Mouse (Mus musculus) left cerebral cortex, postnatal 14 days (tissue): ENCODE measurements around the gene Gna14. TPM values are rescaled to one million over a fixed set of nuclear protein-coding genes. Genes with fewer than 3 reads are reported as not detected.

Source experiments
- DNase-seq, 2 experiments: peaks; one replicate each; pipeline ENCODE4 v3.0.0; 2021 to 2022; ENCODE audit warnings: low spot score in 2 of 2, mixed read lengths in 1 of 2
- intact Hi-C: fragments of 180-260 bp; cut with DNase I; formaldehyde crosslinking; loops from one replicate; pipeline ENCODE4 v1.15.1; 2025
- total RNA-seq, 2 experiments: library from RNA; stranded (reverse); gene quantifications; 2 replicates each; pipeline ENCODE4 v1.2.3; 2021

Gna14 gene
- total RNA-seq, 2 experiments from 2014 or later, result 0.33 to 0.40 TPM

DNA sequence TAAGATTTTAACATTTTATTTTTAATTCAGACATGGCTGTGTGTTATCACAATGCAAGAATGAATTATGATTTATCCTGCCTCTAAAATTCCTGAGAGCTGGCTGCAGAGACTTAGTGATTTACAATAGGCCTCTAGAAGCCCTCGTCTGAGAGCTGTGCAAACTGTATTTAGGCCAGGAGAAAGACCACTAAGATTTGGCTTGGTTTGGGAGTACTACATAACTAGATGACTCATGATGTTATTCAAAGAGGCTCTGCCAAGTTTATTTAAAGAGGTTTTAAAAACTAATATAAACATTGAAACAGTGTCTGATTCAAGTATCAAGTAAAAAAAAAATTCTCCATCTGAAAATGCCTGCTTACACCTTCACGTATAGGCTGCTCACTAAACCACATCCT lies 123.0 kb downstream of the Gna14 start:
- DNase-seq, result no peak
- intact Hi-C loops, result no loop called here

- intact Hi-C loops, result no loop called here
- DNase-seq, result peak in 1 of 2 experiments; percentile 12
Observed at GRCm38 (mm10) chr19:16559243-16559896, 123.8 kb downstream of the Gna14 start.

DNA sequence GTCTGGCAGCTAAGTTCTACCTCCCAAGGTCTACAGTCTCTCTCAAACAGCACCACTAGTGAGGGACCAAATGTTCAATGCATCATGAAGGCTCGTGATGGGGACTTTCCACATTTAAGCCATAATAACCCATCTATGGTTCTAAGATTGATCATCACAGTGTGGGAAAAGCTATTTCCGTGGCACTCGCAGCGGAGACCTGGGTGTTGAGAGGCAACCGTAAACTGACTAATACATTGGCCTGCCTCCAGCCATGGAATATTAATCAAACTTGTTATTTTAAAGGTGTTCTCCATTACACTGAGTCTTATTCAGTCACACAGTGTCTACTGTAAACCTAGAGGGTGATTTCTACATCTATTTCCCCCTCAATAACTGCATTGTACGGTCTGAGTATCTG lies 127.1 kb downstream of the Gna14 start:
- intact Hi-C loops, result no loop called here
- no peak for DNase-seq

GRCm38 (mm10) chr19:16576790-16577189 lies 141.2 kb downstream of the Gna14 start:
- intact Hi-C loops, result no loop called here
- no peak for DNase-seq

- intact Hi-C loops, result no loop called here
- DNase-seq, result no peak
Observed at GRCm38 (mm10) chr19:16579656-16580260, 144.2 kb downstream of the Gna14 start.

DNA sequence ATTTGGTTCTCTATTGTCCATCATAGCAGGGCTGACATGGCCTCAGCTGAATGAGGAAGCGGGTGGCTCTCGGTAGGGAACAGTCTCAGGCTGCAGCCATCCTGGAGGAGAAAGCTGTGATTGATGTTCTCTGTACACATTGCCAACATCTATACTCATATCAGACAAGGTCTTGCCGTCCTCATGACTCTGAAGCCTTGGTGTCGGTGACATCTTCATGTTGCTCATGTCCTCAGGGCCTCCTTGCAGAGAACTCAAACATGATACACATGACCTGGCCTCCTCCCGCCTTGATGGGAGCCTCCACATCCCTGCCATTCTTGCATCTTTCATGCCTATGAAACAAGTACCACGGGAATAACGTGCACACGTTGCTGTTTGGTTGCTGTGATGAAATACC lies 144.9 kb downstream of the Gna14 start:
- DNase-seq, result no peak
- intact Hi-C loops, result no loop called here

GRCm38 (mm10) chr19:16584546-16584945 lies 149.0 kb downstream of the Gna14 start:
- intact Hi-C loops, result no loop called here
- no peak for DNase-seq

GRCm38 (mm10) chr19:16585379-16585778 lies 149.8 kb downstream of the Gna14 start:
- intact Hi-C loops, result no loop called here
- DNase-seq, result peak in 1 of 2 experiments; percentile 12

DNA sequence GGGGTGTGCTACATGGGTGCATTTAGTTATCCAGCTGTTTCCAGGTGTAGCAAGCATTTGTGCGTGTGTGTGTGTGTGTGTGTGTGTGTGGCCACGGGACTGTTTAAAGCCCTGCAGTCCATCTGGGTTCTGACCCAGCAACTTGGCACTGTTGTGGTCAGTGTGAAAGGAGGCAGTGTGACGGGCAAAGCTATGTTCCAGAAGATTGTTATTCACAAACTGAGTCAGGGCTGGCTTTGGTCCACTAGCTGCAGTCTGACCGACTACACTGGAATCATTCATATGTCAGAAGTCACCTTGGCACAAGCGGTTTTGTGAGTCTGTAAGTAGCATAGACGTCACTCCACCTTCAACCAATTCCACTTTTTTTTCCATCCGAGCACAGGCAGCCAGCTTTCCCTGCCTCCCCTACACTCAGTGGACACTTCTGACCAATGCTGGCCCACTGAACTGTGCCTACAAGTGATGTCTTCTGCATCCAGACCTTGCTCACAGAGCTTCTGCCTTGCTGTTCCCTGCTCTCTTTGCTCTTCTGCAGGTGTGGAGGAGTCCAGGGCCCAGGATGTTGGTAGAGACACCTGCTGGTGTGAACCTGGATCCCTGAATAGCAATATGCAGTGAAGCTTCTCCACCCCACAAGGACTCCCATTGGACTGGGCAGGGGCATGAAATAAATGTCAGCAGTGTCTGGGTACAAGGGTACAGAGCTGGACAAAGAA lies 157.9 kb downstream of the Gna14 start:
- peak in 1 of 2 experiments; percentile 8 for DNase-seq
- intact Hi-C loops, result no loop called here

DNA sequence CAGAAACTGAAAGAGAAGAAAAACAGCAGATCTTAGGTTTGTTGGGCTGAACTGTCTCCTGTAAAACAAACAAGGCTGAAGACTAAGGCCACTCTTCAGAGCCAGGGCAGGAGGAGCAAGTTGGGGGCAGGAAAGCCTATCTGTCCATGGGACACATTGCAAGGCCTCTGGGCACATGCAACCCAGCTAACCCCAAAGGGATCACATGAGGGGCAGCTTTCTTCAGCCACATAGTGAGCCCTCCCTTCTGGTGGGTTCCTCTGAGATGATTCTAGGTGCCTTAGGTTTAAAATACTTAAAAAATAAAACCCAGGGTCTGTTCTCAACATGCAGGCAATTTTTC lies 158.4 kb downstream of the Gna14 start:
- no peak for DNase-seq
- intact Hi-C loops, result no loop called here

DNA sequence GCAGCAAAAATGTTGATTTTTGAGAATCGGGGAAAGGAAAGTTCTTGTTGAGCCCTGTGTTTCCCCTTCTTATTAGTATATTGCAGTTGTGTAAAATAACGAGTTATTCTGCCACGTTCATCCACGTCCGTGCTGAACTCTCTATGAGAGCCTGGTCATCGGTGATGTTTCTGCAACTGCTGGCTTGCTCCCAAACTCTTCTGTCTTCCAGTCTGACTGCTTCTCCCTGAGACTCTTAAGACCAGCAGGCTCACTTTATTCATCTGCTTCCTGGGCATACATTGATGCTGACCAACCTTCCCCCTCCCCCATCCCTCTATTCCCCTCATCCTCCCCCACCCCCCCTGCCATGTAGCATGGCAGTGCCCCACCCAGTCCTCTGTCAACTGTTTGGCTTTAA lies 161.7 kb downstream of the Gna14 start:
- intact Hi-C loops, result no loop called here
- no peak for DNase-seq

- DNase-seq, result peak in 1 of 2 experiments; percentile 7
- intact Hi-C loops, result loop anchor here (2.0 kb wide), 4 partner anchors 164 to 570 kb away; partner anchors contain the start of gene Gna14
Observed at GRCm38 (mm10) chr19:16598653-16599297, 163.2 kb downstream of the Gna14 start.

DNA sequence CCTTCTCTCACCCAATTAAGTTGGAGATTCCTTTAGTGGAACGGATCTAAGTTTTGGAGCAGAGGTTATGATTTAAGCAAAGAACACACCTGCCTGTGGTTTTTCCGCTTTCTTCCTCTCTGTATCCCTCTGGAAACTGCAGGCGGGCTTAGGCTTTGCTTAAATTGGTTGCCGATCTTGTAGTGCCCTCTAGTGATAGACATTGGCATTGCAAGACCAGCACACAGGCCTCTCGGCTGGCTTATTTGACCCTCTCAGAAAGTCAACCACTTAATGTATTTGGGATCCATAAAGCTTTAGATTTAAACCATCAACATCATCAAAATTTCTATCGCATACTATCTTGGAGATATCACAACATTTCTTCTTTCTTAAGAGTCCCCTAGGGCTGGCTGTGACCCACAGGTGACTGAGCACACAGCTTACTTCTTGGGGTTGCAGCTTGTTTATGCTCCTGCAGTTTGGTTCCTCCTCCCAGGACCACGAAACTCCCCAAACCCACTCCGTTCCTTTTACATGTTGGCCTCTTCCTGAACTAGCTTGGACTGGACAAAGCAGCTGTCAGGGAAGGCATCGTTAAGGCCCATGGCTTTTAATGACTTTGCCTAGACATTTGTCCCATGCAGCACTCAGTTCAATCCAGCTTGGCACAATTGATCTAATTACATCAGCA lies 163.9 kb downstream of the Gna14 start:
- intact Hi-C loops, result loop anchor here (2.0 kb wide), 4 partner anchors 165 to 571 kb away; partner anchors contain the start of gene Gna14
- DNase-seq, result peak; percentile 84 to 89

- DNase-seq, result no peak
- intact Hi-C loops, result no loop called here
Observed at GRCm38 (mm10) chr19:16602026-16602425, 166.5 kb downstream of the Gna14 start.

DNA sequence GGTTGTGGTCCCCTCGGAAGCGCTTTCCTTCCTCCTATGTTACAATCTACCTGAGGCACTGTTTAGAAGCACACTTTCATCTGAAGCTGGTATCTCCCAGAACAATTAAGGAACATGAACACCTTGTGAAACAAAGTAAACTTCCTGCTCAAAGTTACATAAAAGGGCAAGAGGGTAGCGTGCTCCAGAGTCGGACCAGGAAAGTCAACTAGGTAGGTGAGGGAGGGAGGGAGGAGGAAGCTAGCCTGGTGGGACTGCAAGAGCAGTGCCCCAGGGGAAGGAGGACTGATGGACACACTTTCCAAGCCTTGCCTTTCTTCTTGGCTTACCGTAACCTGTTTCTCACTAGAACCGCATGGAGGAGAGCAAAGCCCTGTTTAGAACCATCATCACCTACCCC lies 172.1 kb downstream of the Gna14 start:
- intact Hi-C loops, result no loop called here
- DNase-seq, result no peak

DNA sequence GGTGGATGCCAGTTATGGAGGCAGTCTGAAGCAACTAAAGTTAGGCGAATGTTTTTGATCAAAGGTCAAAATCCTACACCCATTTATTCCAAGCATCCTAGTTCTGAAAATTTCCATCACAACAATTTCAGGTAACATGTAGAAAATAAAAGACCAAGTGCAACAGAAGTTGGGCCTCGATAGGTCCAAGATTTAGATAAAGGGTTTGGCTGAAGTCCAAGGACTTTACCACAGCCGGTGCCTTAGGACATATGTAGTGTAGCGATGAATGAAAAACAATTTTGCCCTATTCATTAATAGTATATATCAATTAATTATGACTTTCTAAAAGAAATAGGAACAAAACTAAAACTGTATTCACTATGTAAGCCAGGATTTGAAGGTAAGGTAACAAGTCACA lies 187.6 kb downstream of the Gna14 start:
- no peak for DNase-seq
- intact Hi-C loops, result no loop called here

GRCm38 (mm10) chr19:16624994-16625393 lies 189.4 kb downstream of the Gna14 start:
- intact Hi-C loops, result no loop called here
- DNase-seq, result no peak

GRCm38 (mm10) chr19:16625610-16626395 lies 190.2 kb downstream of the Gna14 start:
- intact Hi-C loops, result no loop called here
- DNase-seq, result no peak
